Mouse (Mus musculus): ENCODE results near the gene Ciita.

- no peak for TF ChIP-seq CTCF (IDR thresholded peaks at IDR 0.05; ENCODE audit: extremely low read depth, insufficient read depth, insufficient read length, insufficient replicate concordance)
- TF ChIP-seq POLR2A (IDR thresholded peaks at IDR 0.05; ENCODE audit: low read depth, low read length) = no peak
Observed at GRCm38 (mm10) chr16:10446573-10447263, 33.1 kb upstream of the Ciita start.
